Mouse (Mus musculus): ENCODE results near the gene Surf2.

DNA sequence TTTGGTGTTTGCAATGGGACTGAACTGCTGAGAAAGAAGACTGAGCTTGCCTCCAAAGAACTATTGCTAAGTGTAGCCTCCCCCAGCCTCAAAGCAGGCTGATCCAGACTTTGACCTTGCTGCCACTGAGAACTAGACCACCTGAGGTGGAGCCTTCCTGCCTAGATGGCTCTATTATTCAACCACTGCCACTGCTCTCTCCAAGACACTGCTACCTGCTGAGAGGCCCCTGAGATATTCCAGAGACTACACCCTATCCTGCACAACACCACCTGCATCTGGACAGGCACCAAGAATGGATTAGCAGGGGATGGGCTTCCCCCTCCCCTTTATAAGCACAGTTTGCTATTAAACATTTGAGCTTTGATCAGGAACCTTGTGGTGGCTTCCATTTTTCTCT lies 37.6 kb upstream of the Surf2 start:
- TF ChIP-seq ZC3H11A (IDR thresholded peaks at IDR 0.05; ENCODE audit: borderline replicate concordance, low read depth, low read length) (no peak), CHD2 (IDR thresholded peaks at IDR 0.05; ENCODE audit: low read depth, low read length) (no peak), MAFK (IDR thresholded peaks at IDR 0.05; ENCODE audit: insufficient read depth, low read depth, low read length) (no peak), HCFC1 (IDR thresholded peaks at IDR 0.05; ENCODE audit: borderline replicate concordance, insufficient read depth, low read length) (no peak), ZNF384 (IDR thresholded peaks at IDR 0.05; ENCODE audit: low read depth, low read length) (no peak)

Data from ES-E14 (cell line).